Mouse (Mus musculus) C2C12 (cell line): ENCODE measurements around the gene Slx1b.

Experiments
- CTCF ChIP-seq: IDR thresholded peaks from one replicate; pipeline ENCODE4 v1.5.1; 2011; ENCODE audit not compliant: control insufficient read depth, insufficient read depth, insufficient read length
- FOSL1 ChIP-seq: IDR thresholded peaks from one replicate; pipeline ENCODE4 v1.8.0; 2011; ENCODE audit warnings: mild to moderate bottlenecking, low read length; ENCODE audit not compliant: poor library complexity, insufficient read depth, severe bottlenecking

DNA sequence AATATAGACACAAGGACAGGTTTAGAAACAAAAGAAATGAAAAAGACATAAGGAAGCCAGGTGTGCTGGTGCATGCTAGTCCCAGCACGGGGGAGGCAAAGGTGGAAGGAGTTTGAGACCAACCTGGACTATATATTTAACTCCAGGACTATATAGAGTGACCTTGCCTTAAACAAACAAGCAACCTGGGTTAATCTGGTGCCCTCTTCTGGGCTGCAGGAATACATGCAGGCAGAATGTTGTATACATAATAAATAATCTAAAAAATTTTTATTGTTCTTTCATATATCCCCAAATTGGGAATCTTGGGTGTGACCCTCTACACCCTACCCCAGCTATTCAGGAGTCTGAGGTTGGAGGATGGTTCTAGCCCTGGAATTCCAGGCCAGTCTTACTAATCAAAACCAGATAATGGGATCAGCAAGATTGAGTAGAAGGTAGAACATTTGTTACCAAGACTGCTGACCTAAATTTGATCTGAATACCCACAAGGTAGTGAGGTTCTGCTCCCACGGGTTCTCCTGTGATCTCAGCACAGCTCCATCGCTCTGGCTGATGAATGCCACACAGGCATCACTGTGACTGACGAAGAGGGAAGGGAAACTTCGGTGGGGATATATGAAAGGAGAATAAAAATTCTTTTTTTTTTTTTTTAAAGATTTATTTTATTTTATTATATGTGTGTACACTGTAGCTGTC is 52.9 kb downstream of the Slx1b start:
- TF ChIP-seq CTCF (no peak), FOSL1 (no peak)
